ENCODE assay signal across 9 mouse cellular contexts in genomic region chr8:11393607-11394006, GRCm38 (mm10).
DNase-seq lines count a peak whose midpoint lies in the region; ATAC-seq and TF ChIP-seq lines count a peak whose summit lies in the region.
"Had no signal": no experiment of that assay in that cellular context is flagged by ENCODE, and none has a peak within 500 bp of the region (broad histone marks: within the 10 kb centered on the region; RNA-seq: fewer than 3 reads in every experiment).

No protein-coding gene starts in this region.

- H3K9me3 ChIP-seq in heart, embryonic 11.5 days (replicated peaks; ENCODE audit: control insufficient read depth, low read length) = no peaks in the 10 kb centered on the region
- H3K9me3 ChIP-seq in heart, embryonic 14.5 days (ENCODE audit: control insufficient read depth, low read length) = peaks cover 6% of the 10 kb centered on the region; the same call in 1 of the 2 replicates
- H3K9me3 ChIP-seq in stomach, embryonic 14.5 days (ENCODE audit: control insufficient read depth, low read depth, low read length) = peaks cover 5% of the 10 kb centered on the region; the same call in 1 of the 2 replicates

- no peaks in the 10 kb centered on the region for H3K36me3 ChIP-seq in heart, embryonic 11.5 days (ENCODE audit: control insufficient read depth, insufficient read depth, low read length)
- no peaks in the 10 kb centered on the region for H3K36me3 ChIP-seq in thymus, adult 2 months (ENCODE audit: control insufficient read depth, insufficient read depth, low read length)
- 0 out of 2 replicates have a peak, but pooled peaks cover 1% of the 10 kb centered on the region for H3K36me3 ChIP-seq in heart, embryonic 14.5 days (ENCODE audit: control insufficient read depth, insufficient read depth, low read length)
- no peaks in the 10 kb centered on the region for H3K36me3 ChIP-seq in stomach, embryonic 14.5 days (ENCODE audit: control insufficient read depth, insufficient read depth, low read length)

- 15% methylated on average over 8 of the region's 8 CpGs for WGBS in heart, embryonic 11.5 days (ENCODE audit: insufficient replicate concordance)
- under 1% methylated on average over 8 of the region's 8 CpGs for WGBS in thymus, adult 2 months
- 5% methylated on average over 8 of the region's 8 CpGs for WGBS in heart, embryonic 14.5 days
- 33% methylated on average over 8 of the region's 8 CpGs for WGBS in stomach, embryonic 14.5 days

- intact Hi-C loops in left cerebral cortex, postnatal 25 days (cut with DNase I) = no loop called here

- H3K27ac ChIP-seq in heart, embryonic 11.5 days (ENCODE audit: low read depth, low read length) = peak overlapping the region; percentile 89
- H3K27ac ChIP-seq in thymus, adult 2 months (ENCODE audit: control insufficient read depth, insufficient read depth, low read length) = peak overlapping the region; percentile 20; the same call in 1 of the 2 replicates
- peak overlapping the region; percentile 72 to 79 for H3K27ac ChIP-seq in heart, embryonic 14.5 days (replicated peaks in 1 of 2; ENCODE audit: control insufficient read depth in 1 of 2, insufficient read depth in 1 of 2, low read depth in 2 of 2, low read length in 2 of 2)
- H3K27ac ChIP-seq in stomach, embryonic 14.5 days (ENCODE audit: low read length) = peak overlapping the region; percentile 88
- H3K27ac ChIP-seq: liver, embryonic 14.5 days had no signal

- no peak for TF ChIP-seq CTCF in thymus, adult 2 months (IDR thresholded peaks at IDR 0.05; ENCODE audit: borderline replicate concordance, control insufficient read depth, extremely low read depth, insufficient read depth, low read length, poor library complexity)

- peak overlapping the region; percentile 16; the same call in 1 of the 2 replicates for H3K4me2 ChIP-seq in heart, embryonic 11.5 days
- peak overlapping the region; percentile 23 for H3K4me2 ChIP-seq in heart, embryonic 14.5 days (ENCODE audit: low read length)
- no peak overlapping the region for H3K4me2 ChIP-seq in stomach, embryonic 14.5 days (replicated peaks; ENCODE audit: low read depth, low read length)

- ATAC-seq in heart, embryonic 11.5 days (replicated peaks; ENCODE audit: insufficient number of reproducible peaks, low FRiP score, low TSS enrichment) = no peak
- peak; percentile 26; the same call in 1 of the 2 replicates for ATAC-seq in heart, embryonic 14.5 days (ENCODE audit: insufficient number of reproducible peaks, insufficient read depth, low FRiP score, low read depth)
- ATAC-seq in stomach, embryonic 14.5 days (ENCODE audit: insufficient number of reproducible peaks, insufficient read depth, low FRiP score, low read depth) = peak; percentile 4; the same call in 1 of the 2 replicates

- peaks cover 40% of the 10 kb centered on the region for H3K4me1 ChIP-seq in heart, embryonic 11.5 days (ENCODE audit: control insufficient read depth, insufficient read depth, low read length)
- peaks cover 32% of the 10 kb centered on the region for H3K4me1 ChIP-seq in thymus, adult 2 months (replicated peaks; ENCODE audit: control insufficient read depth, insufficient read depth, low read length)
- peaks cover 42 to 49% of the 10 kb centered on the region in 2 experiments for H3K4me1 ChIP-seq in heart, embryonic 14.5 days (ENCODE audit: control insufficient read depth in 2 of 2, insufficient read depth in 2 of 2, low read length in 2 of 2)
- H3K4me1 ChIP-seq in stomach, embryonic 14.5 days (ENCODE audit: control insufficient read depth, insufficient read depth, low read length) = peaks cover 18% of the 10 kb centered on the region

- TF ChIP-seq POLR2A in thymus, adult 2 months (IDR thresholded peaks at IDR 0.05; ENCODE audit: control insufficient read depth, extremely low read depth, insufficient read depth, low read length, poor library complexity) = no peak

- 0 out of 2 replicates have a peak overlapping the region, but pooled peaks have one; percentile 5 for H3K9ac ChIP-seq in heart, embryonic 11.5 days (ENCODE audit: low read depth, low read length)
- H3K9ac ChIP-seq in heart, embryonic 14.5 days (ENCODE audit: low read length) = peak overlapping the region; percentile 54
- no peak overlapping the region for H3K9ac ChIP-seq in stomach, embryonic 14.5 days (replicated peaks; ENCODE audit: low read depth, low read length)
- H3K9ac ChIP-seq: liver, embryonic 14.5 days had no signal

- no peak overlapping the region for H3K4me3 ChIP-seq in heart, embryonic 11.5 days (ENCODE audit: low read depth, low read length)
- H3K4me3 ChIP-seq in thymus, adult 2 months (ENCODE audit: control insufficient read depth, insufficient read depth, low read length) = no peak overlapping the region
- no peak overlapping the region for H3K4me3 ChIP-seq in heart, embryonic 14.5 days (ENCODE audit: control insufficient read depth in 1 of 2, insufficient read depth in 1 of 2, low read depth in 1 of 2, low read length in 2 of 2)
- no peak overlapping the region for H3K4me3 ChIP-seq in stomach, embryonic 14.5 days (ENCODE audit: low read depth, low read length)

- H3K27me3 ChIP-seq in heart, embryonic 11.5 days (ENCODE audit: control insufficient read depth, insufficient read depth, low read length) = no peaks in the 10 kb centered on the region
- no peaks in the 10 kb centered on the region for H3K27me3 ChIP-seq in thymus, adult 2 months (ENCODE audit: control insufficient read depth, insufficient read depth, low read length)
- no peaks in the 10 kb centered on the region for H3K27me3 ChIP-seq in heart, embryonic 14.5 days (ENCODE audit: control insufficient read depth, insufficient read depth, low read length)
- no peaks in the 10 kb centered on the region for H3K27me3 ChIP-seq in stomach, embryonic 14.5 days (ENCODE audit: control insufficient read depth, insufficient read depth, low read length)

- DNase-seq in heart, adult 8-10 months (ENCODE audit: low spot score) = no peak
- DNase-seq in thymus, adult 2 months = peak; percentile 12
- DNase-seq in thymus, adult 18-20 months = no peak
- no peak for DNase-seq in embryo, embryonic 11 days
- no peak for DNase-seq in left cerebral cortex, postnatal 25 days (ENCODE audit: low spot score in 2 of 2)

Comparison
In these comparisons a context has a peak if more than half of its experiments do, and no peak if none do; other contexts are left out.
1. H3K27ac ChIP-seq: peak in every context shown above with its lines; median percentile 89 in heart, embryonic 11.5 days; 88 in stomach, embryonic 14.5 days; 76 in heart, embryonic 14.5 days; 20 in thymus, adult 2 months.